Mouse (Mus musculus): Measurements from ENCODE around the gene Pdlim4. TPM values are rescaled to one million over a fixed set of nuclear protein-coding genes. Genes with fewer than 3 reads are reported as not detected.

Gene Pdlim4
- polyA plus RNA-seq (2015; fragmentation: Nextera tagmentation; extraction: Ambion mirVana), result 9.5 and 9.7 TPM in 2 replicates

GRCm38 (mm10) chr11:54068520-54069371 is at the start of gene Pdlim4:
Gene Pdlim4, minus strand, starts transcription at chr11:54069014.
- no peak for ATAC-seq (ENCODE audit: extremely low read depth, insufficient number of reproducible peaks, low FRiP score, low TSS enrichment)
- WGBS, result 2% methylated on average over 55 of the region's 61 CpGs
- Histone ChIP-seq H3K36me3 (no peaks in the 10 kb centered on the region), H3K4me1 (peaks cover 74% of the 10 kb centered on the region), H3K4me2 (peak within 1 kb of the TSS; percentile 94), H3K9me3 (no peaks in the 10 kb centered on the region), H3K4me3 (peak within 1 kb of the TSS; percentile 63), H3K27me3 (replicated peaks) (peaks cover 94% of the 10 kb centered on the region), H3K9ac (peak within 1 kb of the TSS; percentile 82), H3K27ac (replicated peaks) (no peak within 1 kb of the TSS; the same call in 1 of the 2 replicates)

GRCm38 (mm10) chr11:54117096-54117495 is 48.3 kb upstream of the Pdlim4 start:
- Histone ChIP-seq H3K4me2 (no peak overlapping the region), H3K9ac (no peak overlapping the region), H3K4me1 (peaks cover 53% of the 10 kb centered on the region), H3K9me3 (no peaks in the 10 kb centered on the region), H3K36me3 (peaks cover 43% of the 10 kb centered on the region), H3K27ac (replicated peaks) (no peak overlapping the region), H3K27me3 (replicated peaks) (no peaks in the 10 kb centered on the region), H3K4me3 (no peak overlapping the region)
- ATAC-seq (ENCODE audit: extremely low read depth, insufficient number of reproducible peaks, low FRiP score, low TSS enrichment), result no peak
- WGBS, result 86% methylated on average over 10 of the region's 10 CpGs

GRCm38 (mm10) chr11:54116406-54116805 is 47.6 kb upstream of the Pdlim4 start:
- WGBS, result 67% methylated on average over 4 of the region's 4 CpGs
- no peak overlapping the region for H3K4me2 ChIP-seq
- H3K27ac ChIP-seq (replicated peaks), result peak overlapping the region; percentile 30; the same call in 1 of the 2 replicates
- peaks cover 53% of the 10 kb centered on the region for H3K4me1 ChIP-seq
- no peaks in the 10 kb centered on the region for H3K27me3 ChIP-seq (replicated peaks)
- no peaks in the 10 kb centered on the region for H3K9me3 ChIP-seq
- no peak overlapping the region for H3K4me3 ChIP-seq
- ATAC-seq (ENCODE audit: extremely low read depth, insufficient number of reproducible peaks, low FRiP score, low TSS enrichment), result no peak
- no peak overlapping the region for H3K9ac ChIP-seq
- peaks cover 43% of the 10 kb centered on the region for H3K36me3 ChIP-seq

GRCm38 (mm10) chr11:54115911-54116310 is 47.1 kb upstream of the Pdlim4 start:
- H3K9ac ChIP-seq, result no peak overlapping the region
- peaks cover 48% of the 10 kb centered on the region for H3K36me3 ChIP-seq
- H3K27me3 ChIP-seq (replicated peaks), result no peaks in the 10 kb centered on the region
- H3K4me1 ChIP-seq, result peaks cover 58% of the 10 kb centered on the region
- WGBS, result 20% methylated on average over 3 of the region's 3 CpGs
- ATAC-seq (ENCODE audit: extremely low read depth, insufficient number of reproducible peaks, low FRiP score, low TSS enrichment), result no peak
- peak overlapping the region; percentile 30; the same call in 1 of the 2 replicates for H3K27ac ChIP-seq (replicated peaks)
- H3K9me3 ChIP-seq, result no peaks in the 10 kb centered on the region
- H3K4me2 ChIP-seq, result no peak overlapping the region
- H3K4me3 ChIP-seq, result no peak overlapping the region

- no peak for ATAC-seq (ENCODE audit: extremely low read depth, insufficient number of reproducible peaks, low FRiP score, low TSS enrichment)
- peaks cover 64% of the 10 kb centered on the region for H3K4me1 ChIP-seq
These were observed 46.5 kb upstream of the Pdlim4 start for GRCm38 (mm10) chr11:54115301-54115700.

GRCm38 (mm10) chr11:54114746-54115145 is 45.9 kb upstream of the Pdlim4 start:
- no peak overlapping the region for H3K27ac ChIP-seq (replicated peaks)

More at GRCm38 (mm10) chr11:54115301-54115700, 46.5 kb upstream of the Pdlim4 start:
- H3K4me3 ChIP-seq, result no peak overlapping the region
- no peak overlapping the region for H3K4me2 ChIP-seq
- no peak overlapping the region for H3K9ac ChIP-seq
- no peaks in the 10 kb centered on the region for H3K9me3 ChIP-seq
- no peaks in the 10 kb centered on the region for H3K27me3 ChIP-seq (replicated peaks)
- H3K36me3 ChIP-seq, result peaks cover 49% of the 10 kb centered on the region
- H3K27ac ChIP-seq (replicated peaks), result no peak overlapping the region
- WGBS, result 72% methylated on average over 8 of the region's 8 CpGs

GRCm38 (mm10) chr11:54113352-54113751 is 44.5 kb upstream of the Pdlim4 start:
- H3K4me3 ChIP-seq, result peak overlapping the region; percentile 27
- peaks cover 84% of the 10 kb centered on the region for H3K4me1 ChIP-seq
- ATAC-seq (ENCODE audit: extremely low read depth, insufficient number of reproducible peaks, low FRiP score, low TSS enrichment), result no peak
- H3K4me2 ChIP-seq, result peak overlapping the region; percentile 60
- peak overlapping the region; percentile 69 for H3K9ac ChIP-seq
- no peaks in the 10 kb centered on the region for H3K9me3 ChIP-seq
- WGBS, result 10% methylated on average over 4 of the region's 4 CpGs
- H3K27ac ChIP-seq (replicated peaks), result peak overlapping the region; percentile 94
- no peaks in the 10 kb centered on the region for H3K27me3 ChIP-seq (replicated peaks)
- peaks cover 30% of the 10 kb centered on the region for H3K36me3 ChIP-seq

More at GRCm38 (mm10) chr11:54114746-54115145, 45.9 kb upstream of the Pdlim4 start:
- Histone ChIP-seq H3K4me3 (no peak overlapping the region), H3K27me3 (replicated peaks) (no peaks in the 10 kb centered on the region), H3K4me1 (peaks cover 70% of the 10 kb centered on the region), H3K9me3 (no peaks in the 10 kb centered on the region), H3K36me3 (peaks cover 44% of the 10 kb centered on the region), H3K9ac (no peak overlapping the region), H3K4me2 (no peak overlapping the region)
- 94% methylated on average over 3 of the region's 3 CpGs for WGBS
- ATAC-seq (ENCODE audit: extremely low read depth, insufficient number of reproducible peaks, low FRiP score, low TSS enrichment), result no peak

GRCm38 (mm10) chr11:54112920-54113319 is 44.1 kb upstream of the Pdlim4 start:
- Histone ChIP-seq H3K4me1 (peaks cover 88% of the 10 kb centered on the region), H3K36me3 (peaks cover 26% of the 10 kb centered on the region), H3K27ac (replicated peaks) (peak overlapping the region; percentile 94), H3K9ac (peak overlapping the region; percentile 69), H3K4me3 (peak overlapping the region; percentile 27), H3K9me3 (no peaks in the 10 kb centered on the region), H3K27me3 (replicated peaks) (no peaks in the 10 kb centered on the region), H3K4me2 (peak overlapping the region; percentile 60)
- WGBS, result 1% methylated on average over 10 of the region's 10 CpGs
- peak; percentile 89 for ATAC-seq (ENCODE audit: extremely low read depth, insufficient number of reproducible peaks, low FRiP score, low TSS enrichment)

- peak overlapping the region; percentile 60 for H3K4me2 ChIP-seq
- ATAC-seq (ENCODE audit: extremely low read depth, insufficient number of reproducible peaks, low FRiP score, low TSS enrichment), result no peak
- 67% methylated on average over 21 of the region's 21 CpGs for WGBS
- peaks cover 18% of the 10 kb centered on the region for H3K36me3 ChIP-seq
- peak overlapping the region; percentile 68 for H3K9ac ChIP-seq
- no peaks in the 10 kb centered on the region for H3K9me3 ChIP-seq
- H3K27me3 ChIP-seq (replicated peaks), result no peaks in the 10 kb centered on the region
- H3K27ac ChIP-seq (replicated peaks), result peak overlapping the region; percentile 94
- peaks cover 90% of the 10 kb centered on the region for H3K4me1 ChIP-seq
- no peak overlapping the region for H3K4me3 ChIP-seq
These were observed 43.3 kb upstream of the Pdlim4 start for GRCm38 (mm10) chr11:54111976-54112741.

- peaks cover 10% of the 10 kb centered on the region for H3K36me3 ChIP-seq
- ATAC-seq (ENCODE audit: extremely low read depth, insufficient number of reproducible peaks, low FRiP score, low TSS enrichment), result no peak
- no peak overlapping the region for H3K4me2 ChIP-seq
- H3K27me3 ChIP-seq (replicated peaks), result no peaks in the 10 kb centered on the region
- no peak overlapping the region for H3K4me3 ChIP-seq
- H3K9me3 ChIP-seq, result no peaks in the 10 kb centered on the region
- WGBS, result 87% methylated on average over 7 of the region's 7 CpGs
- H3K27ac ChIP-seq (replicated peaks), result no peak overlapping the region; the same call in 1 of the 2 replicates
- H3K9ac ChIP-seq, result no peak overlapping the region
- peaks cover 92% of the 10 kb centered on the region for H3K4me1 ChIP-seq
These were observed 42.5 kb upstream of the Pdlim4 start for GRCm38 (mm10) chr11:54111291-54111690.

GRCm38 (mm10) chr11:54108894-54109293 is 40.1 kb upstream of the Pdlim4 start:
- Histone ChIP-seq H3K27ac (replicated peaks) (peak overlapping the region; percentile 68), H3K4me2 (no peak overlapping the region), H3K4me3 (no peak overlapping the region), H3K27me3 (replicated peaks) (no peaks in the 10 kb centered on the region), H3K4me1 (peaks cover 79% of the 10 kb centered on the region), H3K9me3 (no peaks in the 10 kb centered on the region), H3K9ac (no peak overlapping the region; the same call in 1 of the 2 replicates), H3K36me3 (peaks cover 19% of the 10 kb centered on the region)
- no peak for ATAC-seq (ENCODE audit: extremely low read depth, insufficient number of reproducible peaks, low FRiP score, low TSS enrichment)
- 39% methylated on average over 5 of the region's 5 CpGs for WGBS
